Mouse (Mus musculus) C2C12 (cell line): Measurements from ENCODE around the gene Tekt4.

Experiments used
- CTCF ChIP-seq: IDR thresholded peaks from one replicate; pipeline ENCODE4 v1.5.1; 2011; ENCODE audit not compliant: control insufficient read depth, insufficient read depth, insufficient read length
- MAX ChIP-seq: IDR thresholded peaks from one replicate; pipeline ENCODE4 v1.6.1; 2011; ENCODE audit warnings: mild to moderate bottlenecking, control low read depth

DNA sequence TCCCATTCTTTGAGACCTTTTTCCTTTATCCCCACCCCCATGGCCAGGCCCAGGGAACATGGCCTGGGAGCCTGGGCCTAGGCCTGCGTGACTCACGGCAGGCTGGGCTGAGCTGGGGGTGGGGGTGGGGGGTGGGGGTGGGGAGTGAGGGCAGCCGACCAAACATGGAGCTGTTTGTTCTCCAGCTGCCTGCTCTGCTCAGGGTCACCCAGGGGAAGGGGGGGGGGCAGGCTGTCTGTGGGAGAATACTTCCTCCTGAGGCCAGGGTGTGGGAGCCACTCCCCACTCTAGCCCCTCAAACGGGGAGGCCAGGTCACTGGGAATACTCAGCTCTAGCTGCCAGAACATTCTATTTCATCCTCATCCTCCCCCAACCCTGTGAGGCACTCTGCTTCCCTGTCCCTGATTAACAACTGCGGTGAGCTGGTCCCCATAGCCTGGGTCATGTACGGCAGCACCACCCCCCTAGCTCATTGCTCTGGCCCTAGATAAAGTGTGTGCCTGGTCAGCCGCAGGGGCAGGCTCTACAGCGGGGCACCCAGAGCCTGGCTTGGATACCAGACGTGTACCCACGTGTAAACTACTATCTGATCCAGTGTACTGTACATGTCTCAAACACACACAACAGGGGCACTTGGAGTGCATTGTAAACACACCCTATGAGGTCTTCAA, 49.1 kb upstream of the Tekt4 start:
- no peak for TF ChIP-seq CTCF
- no peak for TF ChIP-seq MAX
